Mouse (Mus musculus): Measurements from ENCODE around the gene Utrn. TPM values are rescaled to one million over a fixed set of nuclear protein-coding genes. Genes with fewer than 3 reads are reported as not detected.

Gene Utrn
- polyA plus RNA-seq, 1 experiment from 2014 or later = 88.4 TPM

DNA sequence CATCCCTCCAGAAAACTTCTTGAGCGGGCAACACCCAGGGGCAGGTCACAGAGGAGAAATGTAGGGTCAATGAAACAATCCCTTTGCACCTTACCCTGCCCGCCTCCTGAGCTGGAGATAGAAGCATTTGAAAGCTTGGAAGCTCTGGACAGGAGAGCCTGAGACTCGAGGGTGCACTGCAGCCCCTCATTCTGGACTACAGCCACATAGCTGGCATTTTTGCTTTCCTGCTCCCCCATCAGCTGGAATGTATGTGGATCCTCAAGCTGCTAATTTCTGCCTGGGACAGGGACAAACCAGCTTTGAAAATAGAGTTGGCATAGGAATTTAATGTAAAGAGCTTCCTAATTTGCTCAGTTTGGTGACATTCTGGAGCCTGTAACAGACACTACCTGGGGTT is 165.6 kb downstream of the Utrn start:
- Histone ChIP-seq H3K9ac (replicated peaks; ENCODE audit: low read depth) (no peak overlapping the region), H3K36me3 (ENCODE audit: insufficient read depth, low read length) (no peaks in the 10 kb centered on the region; the same call in none of the 2 replicates), H3K4me2 (replicated peaks; ENCODE audit: low read depth, low read length) (no peak overlapping the region), H3K27me3 (replicated peaks; ENCODE audit: insufficient read depth, low read length) (no peaks in the 10 kb centered on the region), H3K4me1 (ENCODE audit: insufficient read depth, low read depth, low read length) (no peaks in the 10 kb centered on the region), H3K9me3 (ENCODE audit: low read length) (no peaks in the 10 kb centered on the region), H3K4me3 (ENCODE audit: low read depth, low read length) (no peak overlapping the region), H3K27ac (ENCODE audit: low read length) (no peak overlapping the region)
- ATAC-seq (peak; percentile 25; the same call in 1 of the 2 replicates), DNase-seq (ENCODE audit: low spot score) (no peak)
- TF ChIP-seq EP300 (IDR thresholded peaks at IDR 0.05) (peak; percentile 41; the same call in 1 of the 2 replicates), CTCF (IDR thresholded peaks at IDR 0.05) (no peak)
- 54% methylated on average over 3 of the region's 3 CpGs for WGBS

DNA sequence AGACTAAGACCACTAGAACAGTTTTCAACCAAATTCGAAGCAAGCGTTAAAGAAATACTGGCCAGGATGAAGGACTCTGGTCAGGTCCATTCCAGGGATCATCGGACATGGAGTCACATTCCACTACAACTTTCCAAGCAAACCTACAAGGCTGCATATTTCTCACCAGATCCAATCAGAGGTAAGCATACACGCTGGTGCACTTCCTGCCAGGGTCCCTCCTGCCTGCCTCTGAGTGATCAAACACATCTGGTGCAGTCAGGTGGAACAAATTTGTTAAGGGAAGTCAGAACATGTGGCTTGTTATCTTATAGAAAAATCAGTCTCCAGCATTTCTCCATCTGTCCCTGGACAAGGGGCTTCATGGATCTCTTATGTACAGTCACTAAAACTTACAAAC is 167.0 kb downstream of the Utrn start:
- H3K27ac ChIP-seq (ENCODE audit: low read length) = no peak overlapping the region
- H3K9me3 ChIP-seq (ENCODE audit: low read length) = no peaks in the 10 kb centered on the region
- no peak overlapping the region for H3K4me3 ChIP-seq (ENCODE audit: low read depth, low read length)
- H3K4me1 ChIP-seq (ENCODE audit: insufficient read depth, low read depth, low read length) = no peaks in the 10 kb centered on the region
- DNase-seq (ENCODE audit: low spot score) (no peak), ATAC-seq (no peak)
- H3K9ac ChIP-seq (replicated peaks; ENCODE audit: low read depth) = no peak overlapping the region
- TF ChIP-seq CTCF (IDR thresholded peaks at IDR 0.05) (no peak), EP300 (IDR thresholded peaks at IDR 0.05) (no peak)
- WGBS = 80% methylated on average over 4 of the region's 4 CpGs
- no peak overlapping the region for H3K4me2 ChIP-seq (replicated peaks; ENCODE audit: low read depth, low read length)
- H3K36me3 ChIP-seq (ENCODE audit: insufficient read depth, low read length) = no peaks in the 10 kb centered on the region; the same call in none of the 2 replicates
- no peaks in the 10 kb centered on the region for H3K27me3 ChIP-seq (replicated peaks; ENCODE audit: insufficient read depth, low read length)

DNA sequence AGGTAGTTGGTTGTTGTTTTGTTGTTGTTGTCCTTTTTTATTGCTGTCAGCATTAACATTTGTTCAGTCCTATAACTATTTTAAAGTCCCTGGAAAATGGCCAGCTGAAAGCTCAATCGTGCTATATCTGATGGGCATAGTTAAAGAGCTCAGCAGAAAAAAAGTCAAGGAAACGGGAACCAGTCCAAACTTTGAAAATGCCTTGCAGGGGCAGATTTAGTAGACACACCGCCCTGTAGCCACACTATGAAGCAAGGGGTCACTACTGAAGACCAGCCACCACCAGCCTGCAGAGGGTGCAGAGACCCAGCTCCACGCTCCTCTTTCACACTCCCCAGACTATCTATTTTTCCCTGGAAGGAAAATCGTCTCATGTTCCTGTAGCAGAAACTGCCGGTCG is 167.5 kb downstream of the Utrn start:
- TF ChIP-seq CTCF (IDR thresholded peaks at IDR 0.05) = 0 out of 2 replicates have a peak, but pooled peaks have one; percentile 10
- no peak for TF ChIP-seq EP300 (IDR thresholded peaks at IDR 0.05)
- DNase-seq (ENCODE audit: low spot score) = no peak
- H3K4me1 ChIP-seq (ENCODE audit: insufficient read depth, low read depth, low read length) = no peaks in the 10 kb centered on the region
- no peak overlapping the region for H3K27ac ChIP-seq (ENCODE audit: low read length)
- no peaks in the 10 kb centered on the region for H3K27me3 ChIP-seq (replicated peaks; ENCODE audit: insufficient read depth, low read length)
- peaks cover 4% of the 10 kb centered on the region for H3K36me3 ChIP-seq (ENCODE audit: insufficient read depth, low read length)
- no peak overlapping the region for H3K4me3 ChIP-seq (ENCODE audit: low read depth, low read length)
- H3K4me2 ChIP-seq (replicated peaks; ENCODE audit: low read depth, low read length) = no peak overlapping the region
- no peaks in the 10 kb centered on the region for H3K9me3 ChIP-seq (ENCODE audit: low read length)
- no peak for ATAC-seq
- 57% methylated on average over 7 of the region's 7 CpGs for WGBS
- no peak overlapping the region for H3K9ac ChIP-seq (replicated peaks; ENCODE audit: low read depth)

DNA sequence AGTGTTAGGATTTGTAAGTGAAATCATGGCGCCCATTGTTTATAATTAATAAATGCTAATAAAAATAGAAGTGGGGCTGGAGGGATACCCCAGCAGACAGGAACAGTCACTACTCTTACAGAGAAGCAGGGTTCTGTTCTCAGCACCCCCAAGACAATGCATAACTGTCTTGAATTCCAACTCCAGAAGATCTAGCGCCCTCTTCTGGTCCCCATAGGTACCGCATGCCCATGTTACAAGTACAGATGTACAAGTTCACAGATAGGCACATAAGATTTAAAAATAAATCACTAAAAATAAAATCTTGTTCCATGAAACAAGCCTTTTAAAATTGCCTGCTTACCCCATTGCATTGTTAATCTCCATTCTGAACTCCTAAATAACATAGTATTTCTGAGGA is 168.6 kb downstream of the Utrn start:
- no peak for DNase-seq (ENCODE audit: low spot score)
- 81% methylated on average over 3 of the region's 3 CpGs for WGBS
- ATAC-seq = no peak
- H3K36me3 ChIP-seq (ENCODE audit: insufficient read depth, low read length) = peaks cover 9% of the 10 kb centered on the region
- no peak overlapping the region for H3K27ac ChIP-seq (ENCODE audit: low read length)
- TF ChIP-seq CTCF (IDR thresholded peaks at IDR 0.05) = peak; percentile 49
- TF ChIP-seq EP300 (IDR thresholded peaks at IDR 0.05) = no peak
- no peaks in the 10 kb centered on the region for H3K4me1 ChIP-seq (ENCODE audit: insufficient read depth, low read depth, low read length)
- no peaks in the 10 kb centered on the region for H3K27me3 ChIP-seq (replicated peaks; ENCODE audit: insufficient read depth, low read length)
- no peak overlapping the region for H3K9ac ChIP-seq (replicated peaks; ENCODE audit: low read depth)
- no peak overlapping the region for H3K4me2 ChIP-seq (replicated peaks; ENCODE audit: low read depth, low read length)
- H3K9me3 ChIP-seq (ENCODE audit: low read length) = no peaks in the 10 kb centered on the region
- H3K4me3 ChIP-seq (ENCODE audit: low read depth, low read length) = no peak overlapping the region

DNA sequence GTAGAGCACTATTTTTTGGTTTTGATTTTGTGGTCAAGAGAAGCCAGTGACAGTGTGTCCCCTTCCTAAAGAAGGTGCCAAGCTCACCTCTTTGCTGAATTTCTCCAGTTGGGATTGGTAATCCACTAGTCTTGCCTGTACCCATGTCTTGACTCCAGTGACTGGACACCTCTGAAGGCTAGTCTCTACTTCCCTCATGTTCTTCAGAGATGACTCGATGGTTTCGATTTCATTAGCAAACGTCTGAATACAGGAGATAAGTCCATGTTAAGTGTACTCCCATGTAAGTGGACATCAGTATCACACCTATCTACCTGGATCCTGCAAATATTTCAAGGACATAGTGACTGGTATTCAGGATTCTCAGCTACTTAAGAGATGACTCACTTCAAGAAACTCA is 171.3 kb downstream of the Utrn start:
- no peak overlapping the region for H3K4me2 ChIP-seq (replicated peaks; ENCODE audit: low read depth, low read length)
- 81% methylated on average over 3 of the region's 3 CpGs for whole genome bisulfite sequencing
- H3K27me3 ChIP-seq (replicated peaks; ENCODE audit: insufficient read depth, low read length) = no peaks in the 10 kb centered on the region
- no peak overlapping the region for H3K27ac ChIP-seq (ENCODE audit: low read length)
- no peak overlapping the region for H3K9ac ChIP-seq (replicated peaks; ENCODE audit: low read depth)
- DNase-seq (ENCODE audit: low spot score) (no peak), ATAC-seq (no peak)
- TF ChIP-seq CTCF (IDR thresholded peaks at IDR 0.05) = no peak
- no peak for TF ChIP-seq EP300 (IDR thresholded peaks at IDR 0.05)
- H3K4me1 ChIP-seq (ENCODE audit: insufficient read depth, low read depth, low read length) = no peaks in the 10 kb centered on the region
- H3K36me3 ChIP-seq (ENCODE audit: insufficient read depth, low read length) = 0 out of 2 replicates have a peak, but pooled peaks cover 9% of the 10 kb centered on the region
- no peaks in the 10 kb centered on the region for H3K9me3 ChIP-seq (ENCODE audit: low read length)
- H3K4me3 ChIP-seq (ENCODE audit: low read depth, low read length) = no peak overlapping the region

DNA sequence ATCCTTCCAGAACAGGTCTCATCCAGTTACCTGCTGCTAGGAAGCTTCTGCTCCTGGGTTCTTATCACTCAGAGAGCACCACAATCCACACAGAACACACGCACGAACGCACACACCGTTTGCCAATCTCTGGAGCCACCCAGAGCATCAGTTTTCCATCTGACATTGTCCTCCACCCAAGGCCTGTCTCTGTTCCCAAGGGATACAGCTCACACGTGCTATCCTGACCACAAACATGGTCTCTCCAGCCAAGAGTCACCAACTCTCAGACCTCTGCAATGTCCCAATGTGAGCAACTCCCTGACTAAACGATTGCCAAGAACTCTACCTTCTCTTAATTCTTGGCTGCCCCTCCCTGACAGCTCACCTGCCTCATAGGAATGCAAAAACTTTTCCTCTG is 172.5 kb downstream of the Utrn start:
- no peaks in the 10 kb centered on the region for H3K9me3 ChIP-seq (ENCODE audit: low read length)
- H3K27ac ChIP-seq (ENCODE audit: low read length) = no peak overlapping the region
- ATAC-seq = no peak
- H3K9ac ChIP-seq (replicated peaks; ENCODE audit: low read depth) = no peak overlapping the region
- H3K27me3 ChIP-seq (replicated peaks; ENCODE audit: insufficient read depth, low read length) = no peaks in the 10 kb centered on the region
- no peak overlapping the region for H3K4me2 ChIP-seq (replicated peaks; ENCODE audit: low read depth, low read length)
- WGBS = 84% methylated on average over 6 of the region's 6 CpGs
- 0 out of 2 replicates have a peak, but pooled peaks cover 9% of the 10 kb centered on the region for H3K36me3 ChIP-seq (ENCODE audit: insufficient read depth, low read length)
- H3K4me1 ChIP-seq (ENCODE audit: insufficient read depth, low read depth, low read length) = no peaks in the 10 kb centered on the region
- no peak for TF ChIP-seq CTCF (IDR thresholded peaks at IDR 0.05)
- no peak for TF ChIP-seq EP300 (IDR thresholded peaks at IDR 0.05)
- DNase-seq (ENCODE audit: low spot score) = no peak
- H3K4me3 ChIP-seq (ENCODE audit: low read depth, low read length) = no peak overlapping the region

DNA sequence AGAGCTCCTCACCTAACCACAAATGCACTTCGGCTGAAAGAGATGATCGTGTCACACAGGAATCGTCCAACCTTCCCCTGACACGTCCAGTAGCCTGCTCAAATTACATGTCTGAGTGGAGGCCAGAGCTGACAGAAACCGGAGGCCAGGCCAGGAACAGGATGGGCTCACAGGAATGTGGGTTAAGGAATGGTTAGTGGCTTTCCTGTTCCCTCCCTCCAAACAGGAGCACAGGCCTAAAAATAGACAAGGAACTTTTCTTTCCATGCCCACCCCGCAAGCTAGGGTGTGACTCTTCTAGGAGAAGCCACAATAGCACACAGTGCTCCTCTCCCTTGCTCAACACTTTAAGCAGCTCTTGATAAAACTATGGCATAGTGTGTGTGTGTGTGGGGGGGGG is 174.4 kb downstream of the Utrn start:
- DNase-seq (ENCODE audit: low spot score) (peak; percentile 80), ATAC-seq (peak; percentile 91)
- no peak overlapping the region; the same call in 1 of the 2 replicates for H3K27ac ChIP-seq (ENCODE audit: low read length)
- WGBS = 11% methylated on average over 6 of the region's 6 CpGs
- 0 out of 2 replicates have a peak, but pooled peaks cover 9% of the 10 kb centered on the region for H3K36me3 ChIP-seq (ENCODE audit: insufficient read depth, low read length)
- no peak overlapping the region for H3K4me3 ChIP-seq (ENCODE audit: low read depth, low read length)
- no peak overlapping the region for H3K4me2 ChIP-seq (replicated peaks; ENCODE audit: low read depth, low read length)
- H3K9ac ChIP-seq (replicated peaks; ENCODE audit: low read depth) = no peak overlapping the region
- peak; percentile 88 for TF ChIP-seq EP300 (IDR thresholded peaks at IDR 0.05)
- no peak for TF ChIP-seq CTCF (IDR thresholded peaks at IDR 0.05)
- H3K4me1 ChIP-seq (ENCODE audit: insufficient read depth, low read depth, low read length) = no peaks in the 10 kb centered on the region
- no peaks in the 10 kb centered on the region for H3K27me3 ChIP-seq (replicated peaks; ENCODE audit: insufficient read depth, low read length)
- H3K9me3 ChIP-seq (ENCODE audit: low read length) = no peaks in the 10 kb centered on the region

All from lung, postnatal 0 days (tissue).